Mouse (Mus musculus) stomach, embryonic 14.5 days (tissue): ENCODE measurements around the gene Zg16. TPM values are rescaled to one million over a fixed set of nuclear protein-coding genes. Genes with fewer than 3 reads are reported as not detected.

Experiments
- ATAC-seq: fragments of 200-750 bp; cut with Nextera tagmentation; 2 replicates; pipeline ENCODE4 v1.8.0; 2017; ENCODE audit warnings: low read depth, moderate TSS enrichment; ENCODE audit not compliant: insufficient number of reproducible peaks, insufficient read depth, low FRiP score
- H3K27ac ChIP-seq: fragments of 300-500 bp; sonication (generic); 2 replicates; pipeline ENCODE4 v1.5.1; 2014; ENCODE audit warnings: mild to moderate bottlenecking, low read length, moderate library complexity, mixed read lengths
- H3K27me3 ChIP-seq: fragments of 300-500 bp; sonication (generic); 2 replicates; pipeline ENCODE4 v1.6.1; 2014; ENCODE audit warnings: low read length, control low read depth, mixed read lengths; ENCODE audit not compliant: control insufficient read depth, insufficient read depth
- H3K36me3 ChIP-seq: fragments of 300-500 bp; sonication (generic); 2 replicates; pipeline ENCODE4 v1.6.1; 2014; ENCODE audit warnings: mild to moderate bottlenecking, control low read depth, low read length, moderate library complexity, mixed read lengths; ENCODE audit not compliant: control insufficient read depth, insufficient read depth
- H3K4me1 ChIP-seq: fragments of 300-500 bp; sonication (generic); 2 replicates; pipeline ENCODE4 v1.6.1; 2014; ENCODE audit warnings: low read length, control low read depth, mixed read lengths; ENCODE audit not compliant: control insufficient read depth, insufficient read depth
- H3K4me2 ChIP-seq: fragments of 300-500 bp; sonication (generic); replicated peaks from 2 replicates; pipeline ENCODE4 v1.6.1; 2014; ENCODE audit warnings: low read depth, low read length, control low read depth
- H3K4me3 ChIP-seq: fragments of 300-500 bp; sonication (generic); 2 replicates; pipeline ENCODE4 v1.5.1; 2014; ENCODE audit warnings: low read depth, low read length, control low read depth
- H3K9ac ChIP-seq: fragments of 300-500 bp; sonication (generic); replicated peaks from 2 replicates; pipeline ENCODE4 v1.6.1; 2014; ENCODE audit warnings: low read depth, mild to moderate bottlenecking, control low read depth, low read length, moderate library complexity, mixed read lengths
- H3K9me3 ChIP-seq: fragments of 300-500 bp; sonication (generic); 2 replicates; pipeline ENCODE4 v1.6.1; 2016; ENCODE audit warnings: low read depth, low read length, control low read depth; ENCODE audit not compliant: control insufficient read depth
- WGBS: fragments of 180-500 bp; shearing (Covaris S2); extraction: QIAGEN DNeasy Blood & Tissue Kit; methylation state at CpG from one replicate; pipeline ENCODE4 v1.1.7; 2014; 5-methylcytosine and 5-hydroxymethylcytosine counted together
- polyA plus RNA-seq: library from polyadenylated mRNA; unstranded; fragments of >200 nt; fragmentation: Nextera tagmentation; extraction: Ambion mirVana; gene quantifications from 2 replicates; pipeline ENCODE4 v1.2.1, GENCODE M21; 2014

The Zg16 gene
- polyA plus RNA-seq, 1 experiment from 2014 or later: not detected

- Histone ChIP-seq H3K27ac (peak overlapping the region; percentile 1; the same call in 1 of the 2 replicates), H3K4me1 (peaks cover 60% of the 10 kb centered on the region), H3K36me3 (peaks cover 30% of the 10 kb centered on the region), H3K27me3 (no peaks in the 10 kb centered on the region), H3K4me2 (peak overlapping the region; percentile 99), H3K9me3 (no peaks in the 10 kb centered on the region), H3K4me3 (peak overlapping the region; percentile 95; the same call in 1 of the 2 replicates), H3K9ac (no peak overlapping the region; the same call in 1 of the 2 replicates)
- ATAC-seq: no peak
- 82% methylated on average over 7 of the region's 7 CpGs for WGBS
Observed at GRCm38 (mm10) chr7:127022528-127023271, 64.4 kb downstream of the Zg16 start.

- 0 out of 2 replicates have a peak overlapping the region, but pooled peaks have one; percentile 45 for H3K9ac ChIP-seq
- 32% methylated on average over 5 of the region's 5 CpGs for WGBS
- peak overlapping the region; percentile 86 for H3K27ac ChIP-seq
- H3K9me3 ChIP-seq: no peaks in the 10 kb centered on the region
- H3K4me3 ChIP-seq: peak overlapping the region; percentile 51
- no peaks in the 10 kb centered on the region for H3K27me3 ChIP-seq
- peaks cover 60% of the 10 kb centered on the region for H3K4me1 ChIP-seq
- peaks cover 30% of the 10 kb centered on the region for H3K36me3 ChIP-seq
- H3K4me2 ChIP-seq: peak overlapping the region; percentile 87
- no peak for ATAC-seq
Observed at GRCm38 (mm10) chr7:127021563-127022527, 65.3 kb downstream of the Zg16 start.

GRCm38 (mm10) chr7:127020901-127021562, 66.1 kb downstream of the Zg16 start, which contains the start of the genes Gm42742 and Prrt2:
TSS of gene Gm42742 (minus strand) at chr7:127021097.
TSS of gene Prrt2 (minus strand) at chr7:127021211.
- peak within 1 kb of the TSS; percentile 51 for H3K4me3 ChIP-seq
- no peaks in the 10 kb centered on the region for H3K9me3 ChIP-seq
- H3K4me2 ChIP-seq: peak within 1 kb of the TSS; percentile 87
- H3K4me1 ChIP-seq: peaks cover 62% of the 10 kb centered on the region
- H3K36me3 ChIP-seq: peaks cover 30% of the 10 kb centered on the region
- H3K9ac ChIP-seq: peak within 1 kb of the TSS; percentile 45
- H3K27ac ChIP-seq: peak within 1 kb of the TSS; percentile 86
- WGBS: under 1% methylated on average over 37 of the region's 37 CpGs
- peak; percentile 15; the same call in 1 of the 2 replicates for ATAC-seq
- no peaks in the 10 kb centered on the region for H3K27me3 ChIP-seq

GRCm38 (mm10) chr7:127020491-127020890, 66.6 kb downstream of the Zg16 start:
- Histone ChIP-seq H3K27ac (peak overlapping the region; percentile 86; the same call in 1 of the 2 replicates), H3K36me3 (peaks cover 33% of the 10 kb centered on the region), H3K27me3 (no peaks in the 10 kb centered on the region), H3K4me1 (peaks cover 68% of the 10 kb centered on the region), H3K4me3 (peak overlapping the region; percentile 51), H3K9me3 (no peaks in the 10 kb centered on the region), H3K9ac (peak overlapping the region; percentile 45), H3K4me2 (peak overlapping the region; percentile 87)
- ATAC-seq: no peak
- WGBS: 22% methylated on average over 5 of the region's 5 CpGs

GRCm38 (mm10) chr7:127020031-127020430, 67.1 kb downstream of the Zg16 start:
- Histone ChIP-seq H3K4me3 (peak overlapping the region; percentile 51), H3K9ac (no peak overlapping the region; the same call in 1 of the 2 replicates), H3K4me2 (peak overlapping the region; percentile 87), H3K27me3 (no peaks in the 10 kb centered on the region), H3K36me3 (peaks cover 37% of the 10 kb centered on the region), H3K9me3 (no peaks in the 10 kb centered on the region), H3K4me1 (peaks cover 72% of the 10 kb centered on the region), H3K27ac (peak overlapping the region; percentile 86)
- ATAC-seq: no peak
- WGBS: 50% methylated on average over 3 of the region's 3 CpGs

GRCm38 (mm10) chr7:127019306-127019960, 67.7 kb downstream of the Zg16 start:
- Histone ChIP-seq H3K4me3 (peak overlapping the region; percentile 51), H3K4me1 (peaks cover 74% of the 10 kb centered on the region), H3K27ac (peak overlapping the region; percentile 86; the same call in 1 of the 2 replicates), H3K9me3 (no peaks in the 10 kb centered on the region), H3K9ac (no peak overlapping the region), H3K4me2 (peak overlapping the region; percentile 87), H3K27me3 (no peaks in the 10 kb centered on the region), H3K36me3 (peaks cover 36% of the 10 kb centered on the region)
- 77% methylated on average over 14 of the region's 14 CpGs for WGBS
- no peak for ATAC-seq

- Histone ChIP-seq H3K4me1 (peaks cover 71% of the 10 kb centered on the region), H3K27ac (peak overlapping the region; percentile 97; the same call in 1 of the 2 replicates), H3K27me3 (no peaks in the 10 kb centered on the region), H3K4me3 (no peak overlapping the region), H3K9me3 (no peaks in the 10 kb centered on the region), H3K36me3 (peaks cover 29% of the 10 kb centered on the region), H3K9ac (0 out of 2 replicates have a peak overlapping the region, but pooled peaks have one; percentile 4), H3K4me2 (peak overlapping the region; percentile 87; the same call in 1 of the 2 replicates)
- 63% methylated on average over 15 of the region's 15 CpGs for WGBS
- ATAC-seq: no peak
Observed at GRCm38 (mm10) chr7:127018416-127019305, 68.5 kb downstream of the Zg16 start.
